Mouse (Mus musculus): ENCODE data around the gene Hyal3. TPM values are rescaled to one million over a fixed set of nuclear protein-coding genes. Genes with fewer than 3 reads are reported as not detected.

The Hyal3 gene
- polyA plus RNA-seq, 1 experiment from 2014 or later, result 0.65 TPM

DNA sequence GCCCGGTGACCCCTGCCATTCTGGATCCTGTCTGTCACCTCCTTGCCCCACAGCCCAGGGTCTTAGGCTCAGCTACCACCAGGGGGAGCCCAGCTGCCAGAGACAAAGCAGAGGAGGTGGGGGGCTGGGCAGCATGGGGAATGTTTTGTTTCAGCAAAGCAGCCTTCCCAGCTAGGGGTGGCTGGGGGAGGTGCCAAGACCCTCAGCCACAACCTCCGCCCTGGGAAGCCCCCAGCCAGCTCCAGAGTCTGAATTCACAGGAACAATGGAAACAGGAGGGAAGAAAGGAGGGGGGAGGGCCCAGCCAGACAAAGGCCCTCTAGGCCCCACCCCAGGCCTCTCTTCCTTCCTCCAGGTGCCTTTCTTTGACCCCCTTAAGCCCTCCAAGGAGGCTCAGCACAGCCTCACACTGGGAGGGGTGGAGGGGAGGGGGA, 46.2 kb downstream of the Hyal3 start:
- Histone ChIP-seq H3K4me1 (ENCODE audit: insufficient read depth) (peaks cover 73% of the 10 kb centered on the region), H3K4me3 (ENCODE audit: low read depth, low read length) (no peak overlapping the region), H3K4me2 (ENCODE audit: low read depth, low read length) (peak overlapping the region; percentile 42), H3K27me3 (ENCODE audit: insufficient read depth, low read length) (no peaks in the 10 kb centered on the region), H3K27ac (ENCODE audit: low read depth) (peak overlapping the region; percentile 85), H3K9ac (replicated peaks) (0 out of 2 replicates have a peak overlapping the region, but pooled peaks have one; percentile 23), H3K36me3 (replicated peaks; ENCODE audit: insufficient read depth, low read length) (peaks cover 29% of the 10 kb centered on the region), H3K9me3 (ENCODE audit: low read length) (no peaks in the 10 kb centered on the region)
- peak; percentile 40 for ATAC-seq
- DNase-seq, result peak; percentile 88
- TF ChIP-seq EP300 (IDR thresholded peaks at IDR 0.05; ENCODE audit: low read depth) (no peak), CTCF (IDR thresholded peaks at IDR 0.05; ENCODE audit: low read depth) (peak; percentile 95)
- 0% methylated on average over 2 of the region's 2 CpGs for WGBS (ENCODE audit: insufficient replicate concordance)

DNA sequence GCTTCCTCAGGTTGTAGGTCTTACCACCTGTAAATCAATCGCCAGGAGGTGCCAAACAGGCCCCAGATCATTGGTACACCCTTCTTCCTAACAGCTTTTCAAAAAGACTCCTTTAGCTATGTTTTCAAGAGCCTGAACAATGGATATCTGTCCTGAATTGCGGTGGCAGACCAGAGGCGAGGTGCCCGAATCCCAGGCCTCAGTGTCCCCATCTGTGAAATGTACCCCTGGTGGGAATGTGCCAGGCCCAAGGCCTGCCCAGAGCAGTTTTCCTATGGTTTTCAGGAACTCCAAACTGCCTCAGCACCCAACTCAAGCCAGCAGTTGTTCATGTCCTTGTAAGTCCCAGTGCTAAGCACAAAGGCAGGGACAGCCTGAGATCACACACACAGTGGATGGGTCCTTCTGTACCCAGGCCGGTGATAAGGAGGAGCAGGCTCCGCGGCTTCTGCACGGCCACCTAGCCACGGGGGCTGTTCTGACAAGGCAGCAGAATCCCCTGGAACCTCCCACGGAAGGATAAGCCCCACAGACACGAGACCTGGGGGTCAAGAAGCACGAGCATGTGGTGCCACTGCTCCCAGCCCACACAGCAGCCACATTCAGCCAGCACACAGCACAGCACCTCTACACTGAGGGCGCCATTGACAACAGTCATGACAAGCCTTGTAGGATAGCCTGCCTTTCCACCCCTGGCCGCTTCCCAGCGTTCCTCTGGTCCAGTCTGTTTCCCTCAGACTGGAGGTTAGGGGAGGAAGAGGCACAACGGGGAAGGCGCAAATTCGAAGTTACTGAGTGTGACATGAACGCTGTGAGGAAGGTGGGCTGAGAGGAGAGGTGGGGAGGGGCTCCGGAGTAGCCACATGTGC, 47.0 kb downstream of the Hyal3 start:
- Histone ChIP-seq H3K4me3 (ENCODE audit: low read depth, low read length) (no peak overlapping the region), H3K36me3 (replicated peaks; ENCODE audit: insufficient read depth, low read length) (peaks cover 24% of the 10 kb centered on the region), H3K27me3 (ENCODE audit: insufficient read depth, low read length) (no peaks in the 10 kb centered on the region), H3K9ac (replicated peaks) (0 out of 2 replicates have a peak overlapping the region, but pooled peaks have one; percentile 16), H3K4me1 (ENCODE audit: insufficient read depth) (peaks cover 81% of the 10 kb centered on the region), H3K4me2 (ENCODE audit: low read depth, low read length) (peak overlapping the region; percentile 42), H3K27ac (ENCODE audit: low read depth) (peak overlapping the region; percentile 85), H3K9me3 (ENCODE audit: low read length) (no peaks in the 10 kb centered on the region)
- ATAC-seq (no peak), DNase-seq (no peak)
- WGBS (ENCODE audit: insufficient replicate concordance), result 49% methylated on average over 20 of the region's 20 CpGs
- TF ChIP-seq CTCF (IDR thresholded peaks at IDR 0.05; ENCODE audit: low read depth) (no peak), EP300 (IDR thresholded peaks at IDR 0.05; ENCODE audit: low read depth) (no peak)

DNA sequence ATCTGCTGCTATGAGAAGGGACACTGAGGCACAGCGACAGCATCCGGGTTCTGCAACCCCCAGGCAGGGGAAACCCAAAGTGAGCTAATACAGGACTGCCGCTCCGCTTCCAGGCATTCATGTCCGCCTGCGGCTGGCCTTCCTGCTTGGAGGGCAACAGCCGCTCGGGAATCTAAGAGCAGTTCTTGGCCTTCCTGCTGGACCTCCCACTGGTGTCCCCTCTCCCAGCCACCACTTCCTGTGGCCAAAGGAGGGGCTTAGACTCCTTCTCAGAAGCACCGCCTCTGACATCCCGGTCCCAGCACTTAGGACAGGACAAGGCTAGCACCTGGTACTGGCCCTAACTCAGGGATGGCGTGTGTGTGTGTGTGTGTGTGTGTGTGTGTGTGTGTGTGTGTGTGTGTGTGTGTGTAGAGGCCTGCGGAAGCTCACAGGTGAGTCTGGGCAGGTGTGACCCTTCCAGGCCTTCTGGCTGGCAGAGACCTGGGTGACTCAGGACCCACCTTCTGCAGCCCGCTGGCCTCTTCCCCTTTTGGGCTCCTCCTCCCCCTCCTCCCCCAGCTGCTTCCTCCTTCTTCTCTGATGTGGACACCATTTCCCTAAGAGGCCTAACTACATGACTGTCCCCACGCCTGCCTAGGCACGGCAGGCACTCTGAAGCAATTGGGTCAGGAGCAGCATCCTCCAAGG, 48.2 kb downstream of the Hyal3 start:
- Histone ChIP-seq H3K9me3 (ENCODE audit: low read length) (no peaks in the 10 kb centered on the region), H3K27me3 (ENCODE audit: insufficient read depth, low read length) (no peaks in the 10 kb centered on the region), H3K4me3 (ENCODE audit: low read depth, low read length) (peak overlapping the region; percentile 21), H3K9ac (replicated peaks) (peak overlapping the region; percentile 39; the same call in 1 of the 2 replicates), H3K36me3 (replicated peaks; ENCODE audit: insufficient read depth, low read length) (peaks cover 20% of the 10 kb centered on the region), H3K4me2 (ENCODE audit: low read depth, low read length) (peak overlapping the region; percentile 42), H3K27ac (ENCODE audit: low read depth) (peak overlapping the region; percentile 85), H3K4me1 (ENCODE audit: insufficient read depth) (peaks cover 84% of the 10 kb centered on the region)
- 49% methylated on average over 14 of the region's 15 CpGs for WGBS (ENCODE audit: insufficient replicate concordance)
- ATAC-seq (0 out of 2 replicates have a peak, but pooled peaks have one; percentile 7), DNase-seq (peak; percentile 75)
- TF ChIP-seq CTCF (IDR thresholded peaks at IDR 0.05; ENCODE audit: low read depth) (no peak), EP300 (IDR thresholded peaks at IDR 0.05; ENCODE audit: low read depth) (no peak)

DNA sequence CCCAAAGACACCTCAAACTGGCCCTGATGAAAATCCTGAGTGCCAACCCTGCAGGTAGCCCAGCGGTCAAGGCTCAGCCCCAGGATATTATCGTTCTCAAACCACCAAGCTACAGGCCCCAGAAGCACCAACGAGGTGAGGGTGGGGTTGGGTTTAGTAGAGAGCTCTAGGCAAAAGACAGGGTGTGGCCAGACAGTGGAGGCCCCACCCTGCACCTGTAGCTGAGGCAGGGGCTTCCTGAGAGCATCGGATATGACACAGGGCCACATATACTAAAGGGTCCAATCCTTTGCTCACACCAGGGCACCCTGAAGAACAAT, 48.8 kb downstream of the Hyal3 start:
- no peak for TF ChIP-seq CTCF (IDR thresholded peaks at IDR 0.05; ENCODE audit: low read depth)
- TF ChIP-seq EP300 (IDR thresholded peaks at IDR 0.05; ENCODE audit: low read depth), result no peak
- H3K9me3 ChIP-seq (ENCODE audit: low read length), result no peaks in the 10 kb centered on the region
- peaks cover 20% of the 10 kb centered on the region for H3K36me3 ChIP-seq (replicated peaks; ENCODE audit: insufficient read depth, low read length)
- 16% methylated on average over 4 of the region's 4 CpGs for WGBS (ENCODE audit: insufficient replicate concordance)
- peak overlapping the region; percentile 21 for H3K4me3 ChIP-seq (ENCODE audit: low read depth, low read length)
- DNase-seq (no peak), ATAC-seq (no peak)
- H3K27me3 ChIP-seq (ENCODE audit: insufficient read depth, low read length), result no peaks in the 10 kb centered on the region
- peak overlapping the region; percentile 85 for H3K27ac ChIP-seq (ENCODE audit: low read depth)
- H3K4me2 ChIP-seq (ENCODE audit: low read depth, low read length), result peak overlapping the region; percentile 42
- H3K9ac ChIP-seq (replicated peaks), result peak overlapping the region; percentile 39; the same call in 1 of the 2 replicates
- peaks cover 79% of the 10 kb centered on the region for H3K4me1 ChIP-seq (ENCODE audit: insufficient read depth)

DNA sequence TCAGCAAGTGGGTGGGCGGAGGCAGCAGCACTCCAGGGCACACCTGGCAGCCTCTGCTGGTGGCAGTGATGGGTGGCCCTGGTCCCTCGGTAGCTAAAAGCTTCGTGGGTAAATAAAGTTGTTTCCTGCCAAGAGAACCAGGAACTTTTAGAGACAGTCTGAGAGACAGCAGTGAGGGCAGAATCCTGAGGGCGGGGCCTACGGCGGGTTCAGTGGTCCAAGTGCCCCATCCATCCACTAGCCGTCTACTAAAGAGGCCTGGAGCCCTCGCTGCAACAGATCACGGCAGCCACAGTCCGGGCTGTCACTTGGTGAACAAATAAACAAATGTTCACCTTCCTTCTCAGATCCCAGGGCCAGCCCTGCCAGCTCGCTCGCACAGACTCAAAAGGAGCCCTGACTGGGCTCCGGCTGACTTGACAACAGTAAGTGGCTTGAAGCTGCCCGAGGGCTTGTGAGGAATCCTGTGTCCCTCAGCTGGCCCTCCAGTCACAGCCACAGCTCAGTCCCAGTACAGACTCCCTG, 49.3 kb downstream of the Hyal3 start:
- DNase-seq (no peak), ATAC-seq (no peak)
- peak overlapping the region; percentile 85 for H3K27ac ChIP-seq (ENCODE audit: low read depth)
- H3K9ac ChIP-seq (replicated peaks), result peak overlapping the region; percentile 39; the same call in 1 of the 2 replicates
- H3K9me3 ChIP-seq (ENCODE audit: low read length), result no peaks in the 10 kb centered on the region
- no peaks in the 10 kb centered on the region for H3K27me3 ChIP-seq (ENCODE audit: insufficient read depth, low read length)
- H3K36me3 ChIP-seq (replicated peaks; ENCODE audit: insufficient read depth, low read length), result peaks cover 20% of the 10 kb centered on the region
- peak overlapping the region; percentile 42 for H3K4me2 ChIP-seq (ENCODE audit: low read depth, low read length)
- H3K4me3 ChIP-seq (ENCODE audit: low read depth, low read length), result peak overlapping the region; percentile 21; the same call in 1 of the 2 replicates
- H3K4me1 ChIP-seq (ENCODE audit: insufficient read depth), result peaks cover 75% of the 10 kb centered on the region
- 46% methylated on average over 14 of the region's 14 CpGs for WGBS (ENCODE audit: insufficient replicate concordance)
- TF ChIP-seq CTCF (IDR thresholded peaks at IDR 0.05; ENCODE audit: low read depth), result no peak
- TF ChIP-seq EP300 (IDR thresholded peaks at IDR 0.05; ENCODE audit: low read depth), result no peak

DNA sequence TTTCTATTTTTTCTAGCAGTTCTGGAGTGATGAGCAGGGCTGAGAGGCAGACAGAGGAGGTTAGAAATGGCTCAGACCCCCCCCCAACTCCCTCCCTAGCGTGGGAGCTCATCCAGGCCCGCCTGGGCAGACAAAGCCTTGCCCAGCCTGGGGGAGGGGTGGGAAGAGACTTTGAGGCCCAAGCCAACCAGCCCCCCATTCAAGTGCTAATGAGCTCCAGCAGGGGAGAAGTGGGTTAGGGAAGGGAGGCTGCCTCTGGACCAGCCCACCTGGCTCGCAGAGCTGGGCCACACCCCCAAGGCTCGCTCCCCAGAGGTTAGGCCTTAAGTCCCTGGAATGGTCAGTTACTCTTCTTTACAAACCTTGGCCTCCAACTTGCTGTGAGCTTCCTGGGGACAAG, 50.0 kb downstream of the Hyal3 start:
- Histone ChIP-seq H3K4me3 (ENCODE audit: low read depth, low read length) (no peak overlapping the region), H3K27ac (ENCODE audit: low read depth) (peak overlapping the region; percentile 85), H3K4me2 (ENCODE audit: low read depth, low read length) (peak overlapping the region; percentile 42), H3K9ac (replicated peaks) (peak overlapping the region; percentile 39; the same call in 1 of the 2 replicates), H3K27me3 (ENCODE audit: insufficient read depth, low read length) (no peaks in the 10 kb centered on the region), H3K9me3 (ENCODE audit: low read length) (no peaks in the 10 kb centered on the region), H3K4me1 (ENCODE audit: insufficient read depth) (peaks cover 69% of the 10 kb centered on the region), H3K36me3 (replicated peaks; ENCODE audit: insufficient read depth, low read length) (peaks cover 20% of the 10 kb centered on the region; the same call in 1 of the 2 replicates)
- ATAC-seq, result no peak
- 59% methylated on average over 4 of the region's 4 CpGs for WGBS (ENCODE audit: insufficient replicate concordance)
- DNase-seq, result no peak
- TF ChIP-seq CTCF (IDR thresholded peaks at IDR 0.05; ENCODE audit: low read depth) (no peak), EP300 (IDR thresholded peaks at IDR 0.05; ENCODE audit: low read depth) (no peak)

Measured in liver, postnatal 0 days (tissue).